Mouse (Mus musculus): ENCODE results near the gene Srrm4. TPM values are rescaled to one million over a fixed set of nuclear protein-coding genes. Genes with fewer than 3 reads are reported as not detected.

The Srrm4 gene
- polyA plus RNA-seq, 1 experiment from 2014 or later, result 2.4 TPM

GRCm38 (mm10) chr5:116541128-116541527 lies 50.5 kb downstream of the Srrm4 start:
- Histone ChIP-seq H3K9me3 (ENCODE audit: control insufficient read depth, low read depth, low read length) (no peaks in the 10 kb centered on the region), H3K4me1 (ENCODE audit: control insufficient read depth, insufficient read depth, low read length) (no peaks in the 10 kb centered on the region), H3K36me3 (ENCODE audit: control insufficient read depth, insufficient read depth, low read length) (no peaks in the 10 kb centered on the region), H3K27ac (ENCODE audit: low read length) (no peak overlapping the region), H3K9ac (replicated peaks; ENCODE audit: low read depth, low read length) (no peak overlapping the region), H3K4me3 (ENCODE audit: low read depth, low read length) (no peak overlapping the region), H3K27me3 (ENCODE audit: control insufficient read depth, insufficient read depth, low read length) (no peaks in the 10 kb centered on the region), H3K4me2 (replicated peaks; ENCODE audit: low read depth, low read length) (no peak overlapping the region)
- ATAC-seq (ENCODE audit: insufficient number of reproducible peaks, insufficient read depth, low FRiP score, low read depth), result no peak
- 93% methylated on average over 3 of the region's 3 CpGs for WGBS

- no peak for ATAC-seq (ENCODE audit: insufficient number of reproducible peaks, insufficient read depth, low FRiP score, low read depth)
Observed at GRCm38 (mm10) chr5:116539360-116539759, 52.3 kb downstream of the Srrm4 start.

GRCm38 (mm10) chr5:116538491-116538890 lies 53.1 kb downstream of the Srrm4 start:
- no peak overlapping the region for H3K9ac ChIP-seq (replicated peaks; ENCODE audit: low read depth, low read length)
- no peak for ATAC-seq (ENCODE audit: insufficient number of reproducible peaks, insufficient read depth, low FRiP score, low read depth)
- H3K36me3 ChIP-seq (ENCODE audit: control insufficient read depth, insufficient read depth, low read length), result no peaks in the 10 kb centered on the region
- 55% methylated on average over 3 of the region's 3 CpGs for WGBS
- no peaks in the 10 kb centered on the region for H3K9me3 ChIP-seq (ENCODE audit: control insufficient read depth, low read depth, low read length)
- no peaks in the 10 kb centered on the region for H3K27me3 ChIP-seq (ENCODE audit: control insufficient read depth, insufficient read depth, low read length)
- no peak overlapping the region for H3K27ac ChIP-seq (ENCODE audit: low read length)
- no peak overlapping the region for H3K4me2 ChIP-seq (replicated peaks; ENCODE audit: low read depth, low read length)
- no peak overlapping the region for H3K4me3 ChIP-seq (ENCODE audit: low read depth, low read length)
- no peaks in the 10 kb centered on the region for H3K4me1 ChIP-seq (ENCODE audit: control insufficient read depth, insufficient read depth, low read length)

More at GRCm38 (mm10) chr5:116539360-116539759, 52.3 kb downstream of the Srrm4 start:
- Histone ChIP-seq H3K4me3 (ENCODE audit: low read depth, low read length) (no peak overlapping the region), H3K27ac (ENCODE audit: low read length) (no peak overlapping the region), H3K4me2 (replicated peaks; ENCODE audit: low read depth, low read length) (no peak overlapping the region), H3K9me3 (ENCODE audit: control insufficient read depth, low read depth, low read length) (no peaks in the 10 kb centered on the region), H3K9ac (replicated peaks; ENCODE audit: low read depth, low read length) (no peak overlapping the region), H3K27me3 (ENCODE audit: control insufficient read depth, insufficient read depth, low read length) (no peaks in the 10 kb centered on the region), H3K36me3 (ENCODE audit: control insufficient read depth, insufficient read depth, low read length) (no peaks in the 10 kb centered on the region), H3K4me1 (ENCODE audit: control insufficient read depth, insufficient read depth, low read length) (no peaks in the 10 kb centered on the region)
- 70% methylated on average over 3 of the region's 3 CpGs for WGBS

- no peak overlapping the region for H3K4me3 ChIP-seq (ENCODE audit: low read depth, low read length)
- H3K27ac ChIP-seq (ENCODE audit: low read length), result no peak overlapping the region
- H3K27me3 ChIP-seq (ENCODE audit: control insufficient read depth, insufficient read depth, low read length), result no peaks in the 10 kb centered on the region
- H3K36me3 ChIP-seq (ENCODE audit: control insufficient read depth, insufficient read depth, low read length), result no peaks in the 10 kb centered on the region
- H3K9ac ChIP-seq (replicated peaks; ENCODE audit: low read depth, low read length), result no peak overlapping the region
- H3K9me3 ChIP-seq (ENCODE audit: control insufficient read depth, low read depth, low read length), result no peaks in the 10 kb centered on the region
- WGBS, result 65% methylated on average over 4 of the region's 4 CpGs
- ATAC-seq (ENCODE audit: insufficient number of reproducible peaks, insufficient read depth, low FRiP score, low read depth), result no peak
- no peaks in the 10 kb centered on the region for H3K4me1 ChIP-seq (ENCODE audit: control insufficient read depth, insufficient read depth, low read length)
- H3K4me2 ChIP-seq (replicated peaks; ENCODE audit: low read depth, low read length), result no peak overlapping the region
Observed at GRCm38 (mm10) chr5:116526324-116526723, 65.3 kb downstream of the Srrm4 start.

GRCm38 (mm10) chr5:116525308-116525707 lies 66.3 kb downstream of the Srrm4 start:
- H3K9me3 ChIP-seq (ENCODE audit: control insufficient read depth, low read depth, low read length), result no peaks in the 10 kb centered on the region
- 85% methylated on average over 8 of the region's 8 CpGs for WGBS
- no peak for ATAC-seq (ENCODE audit: insufficient number of reproducible peaks, insufficient read depth, low FRiP score, low read depth)

GRCm38 (mm10) chr5:116523553-116523952 lies 68.1 kb downstream of the Srrm4 start:
- ATAC-seq (ENCODE audit: insufficient number of reproducible peaks, insufficient read depth, low FRiP score, low read depth), result no peak
- Histone ChIP-seq H3K36me3 (ENCODE audit: control insufficient read depth, insufficient read depth, low read length) (no peaks in the 10 kb centered on the region), H3K27ac (ENCODE audit: low read length) (no peak overlapping the region), H3K27me3 (ENCODE audit: control insufficient read depth, insufficient read depth, low read length) (no peaks in the 10 kb centered on the region), H3K4me2 (replicated peaks; ENCODE audit: low read depth, low read length) (no peak overlapping the region), H3K4me3 (ENCODE audit: low read depth, low read length) (no peak overlapping the region), H3K9me3 (ENCODE audit: control insufficient read depth, low read depth, low read length) (no peaks in the 10 kb centered on the region), H3K4me1 (ENCODE audit: control insufficient read depth, insufficient read depth, low read length) (no peaks in the 10 kb centered on the region), H3K9ac (replicated peaks; ENCODE audit: low read depth, low read length) (no peak overlapping the region)
- 83% methylated on average over 8 of the region's 8 CpGs for WGBS

More at GRCm38 (mm10) chr5:116525308-116525707, 66.3 kb downstream of the Srrm4 start:
- Histone ChIP-seq H3K4me2 (replicated peaks; ENCODE audit: low read depth, low read length) (no peak overlapping the region), H3K4me3 (ENCODE audit: low read depth, low read length) (no peak overlapping the region), H3K9ac (replicated peaks; ENCODE audit: low read depth, low read length) (no peak overlapping the region), H3K36me3 (ENCODE audit: control insufficient read depth, insufficient read depth, low read length) (no peaks in the 10 kb centered on the region), H3K4me1 (ENCODE audit: control insufficient read depth, insufficient read depth, low read length) (no peaks in the 10 kb centered on the region), H3K27me3 (ENCODE audit: control insufficient read depth, insufficient read depth, low read length) (no peaks in the 10 kb centered on the region), H3K27ac (ENCODE audit: low read length) (no peak overlapping the region)

- 52% methylated on average over 9 of the region's 9 CpGs for WGBS
Observed at GRCm38 (mm10) chr5:116523079-116523478, 68.5 kb downstream of the Srrm4 start.

GRCm38 (mm10) chr5:116522273-116522672 lies 69.3 kb downstream of the Srrm4 start:
- Histone ChIP-seq H3K9ac (replicated peaks; ENCODE audit: low read depth, low read length) (no peak overlapping the region), H3K9me3 (ENCODE audit: control insufficient read depth, low read depth, low read length) (no peaks in the 10 kb centered on the region), H3K4me1 (ENCODE audit: control insufficient read depth, insufficient read depth, low read length) (no peaks in the 10 kb centered on the region), H3K4me2 (replicated peaks; ENCODE audit: low read depth, low read length) (no peak overlapping the region), H3K27me3 (ENCODE audit: control insufficient read depth, insufficient read depth, low read length) (no peaks in the 10 kb centered on the region), H3K27ac (ENCODE audit: low read length) (no peak overlapping the region), H3K36me3 (ENCODE audit: control insufficient read depth, insufficient read depth, low read length) (no peaks in the 10 kb centered on the region), H3K4me3 (ENCODE audit: low read depth, low read length) (no peak overlapping the region)
- WGBS, result 75% methylated on average over 11 of the region's 11 CpGs
- ATAC-seq (ENCODE audit: insufficient number of reproducible peaks, insufficient read depth, low FRiP score, low read depth), result no peak

More at GRCm38 (mm10) chr5:116523079-116523478, 68.5 kb downstream of the Srrm4 start:
- no peaks in the 10 kb centered on the region for H3K9me3 ChIP-seq (ENCODE audit: control insufficient read depth, low read depth, low read length)
- H3K4me2 ChIP-seq (replicated peaks; ENCODE audit: low read depth, low read length), result no peak overlapping the region
- H3K36me3 ChIP-seq (ENCODE audit: control insufficient read depth, insufficient read depth, low read length), result no peaks in the 10 kb centered on the region
- no peak overlapping the region for H3K9ac ChIP-seq (replicated peaks; ENCODE audit: low read depth, low read length)
- H3K27me3 ChIP-seq (ENCODE audit: control insufficient read depth, insufficient read depth, low read length), result no peaks in the 10 kb centered on the region
- H3K27ac ChIP-seq (ENCODE audit: low read length), result no peak overlapping the region
- ATAC-seq (ENCODE audit: insufficient number of reproducible peaks, insufficient read depth, low FRiP score, low read depth), result no peak
- no peaks in the 10 kb centered on the region for H3K4me1 ChIP-seq (ENCODE audit: control insufficient read depth, insufficient read depth, low read length)
- H3K4me3 ChIP-seq (ENCODE audit: low read depth, low read length), result no peak overlapping the region

GRCm38 (mm10) chr5:116518047-116518446 lies 73.6 kb downstream of the Srrm4 start:
- Histone ChIP-seq H3K4me2 (replicated peaks; ENCODE audit: low read depth, low read length) (no peak overlapping the region), H3K4me1 (ENCODE audit: control insufficient read depth, insufficient read depth, low read length) (no peaks in the 10 kb centered on the region), H3K9me3 (ENCODE audit: control insufficient read depth, low read depth, low read length) (no peaks in the 10 kb centered on the region), H3K27me3 (ENCODE audit: control insufficient read depth, insufficient read depth, low read length) (no peaks in the 10 kb centered on the region), H3K4me3 (ENCODE audit: low read depth, low read length) (no peak overlapping the region), H3K27ac (ENCODE audit: low read length) (no peak overlapping the region), H3K9ac (replicated peaks; ENCODE audit: low read depth, low read length) (no peak overlapping the region), H3K36me3 (ENCODE audit: control insufficient read depth, insufficient read depth, low read length) (no peaks in the 10 kb centered on the region)
- no peak for ATAC-seq (ENCODE audit: insufficient number of reproducible peaks, insufficient read depth, low FRiP score, low read depth)
- WGBS, result 26% methylated on average over 4 of the region's 4 CpGs

Data from stomach, embryonic 14.5 days (tissue).